Mouse (Mus musculus) ES-E14 (cell line): ENCODE results near the gene Tacc2. TPM values are rescaled to one million over a fixed set of nuclear protein-coding genes. Genes with fewer than 3 reads are reported as not detected.

Experiments
- DNase-seq: peaks from one replicate; pipeline ENCODE4 v3.0.0-alpha.2; 2013; ENCODE audit warnings: low read depth, low spot score
- H3K27ac ChIP-seq: 2 replicates; pipeline ENCODE4 v1.5.1; 2012; ENCODE audit warnings: low read depth, mild to moderate bottlenecking, low read length, moderate library complexity, mixed read lengths; ENCODE audit not compliant: poor library complexity, insufficient read depth, severe bottlenecking
- H3K36me3 ChIP-seq: 2 replicates; pipeline ENCODE4 v1.6.1; 2012; ENCODE audit warnings: mild to moderate bottlenecking, low read length, moderate library complexity, mixed read lengths; ENCODE audit not compliant: control insufficient read depth, poor library complexity, insufficient read depth, severe bottlenecking
- H3K4me1 ChIP-seq, 2 experiments: fragments of 150-350 bp in 1 of 2; sonication (generic) in 1 of 2; 2 replicates each; pipeline ENCODE4 v1.6.1; 2012; ENCODE audit warnings: low read length in 2 of 2, mild to moderate bottlenecking in 1 of 2, mixed read lengths in 1 of 2; ENCODE audit not compliant: control insufficient read depth in 2 of 2, insufficient read depth in 2 of 2, poor library complexity in 1 of 2
- H3K4me3 ChIP-seq, 2 experiments: fragments of 150-350 bp in 1 of 2; sonication (generic) in 1 of 2; 2 replicates each; pipeline ENCODE4 v1.5.1; 2012; ENCODE audit warnings: low read length in 2 of 2, low read depth in 1 of 2, mild to moderate bottlenecking in 1 of 2, mixed read lengths in 1 of 2; ENCODE audit not compliant: insufficient read depth in 1 of 2, poor library complexity in 1 of 2, severe bottlenecking in 1 of 2
- H3K9ac ChIP-seq: 2 replicates; pipeline ENCODE4 v1.6.1; 2012; ENCODE audit warnings: low read depth, mild to moderate bottlenecking, low read length, mixed read lengths; ENCODE audit not compliant: poor library complexity, insufficient read depth, severe bottlenecking
- H3K9me3 ChIP-seq: fragments of 150-350 bp; sonication (generic); 2 replicates; pipeline ENCODE4 v1.6.1; 2012; ENCODE audit warnings: low read depth, mild to moderate bottlenecking, low read length; ENCODE audit not compliant: control insufficient read depth, insufficient read depth
- CHD2 ChIP-seq: IDR thresholded peaks from 2 replicates; pipeline ENCODE4 v1.6.1; 2014; ENCODE audit warnings: mild to moderate bottlenecking, low read depth, low read length, inconsistent platforms
- HCFC1 ChIP-seq: IDR thresholded peaks from 2 replicates; pipeline ENCODE4 v1.6.1; 2012; ENCODE audit warnings: low read length, inconsistent platforms, borderline replicate concordance; ENCODE audit not compliant: insufficient read depth
- MAFK ChIP-seq: IDR thresholded peaks from 2 replicates; pipeline ENCODE4 v1.6.1; 2014; ENCODE audit warnings: mild to moderate bottlenecking, low read depth, low read length, inconsistent platforms; ENCODE audit not compliant: insufficient read depth
- ZC3H11A ChIP-seq: IDR thresholded peaks from 2 replicates; pipeline ENCODE4 v1.6.1; 2012; ENCODE audit warnings: low read depth, mild to moderate bottlenecking, inconsistent platforms, low read length, borderline replicate concordance
- ZNF384 ChIP-seq: IDR thresholded peaks from 2 replicates; pipeline ENCODE4 v1.6.1; 2012; ENCODE audit warnings: low read depth, low read length, inconsistent platforms
- in situ Hi-C, 2 experiments: fragments of 600-800 bp; cut with MboI; formaldehyde crosslinking; loops; one replicate each; pipeline ENCODE4 v1.15.1; 2025; ENCODE audit warnings: low sequenced_read_pairs in 2 of 2, inconsistent platforms in 1 of 2; ENCODE audit not compliant: unreplicated experiment in 2 of 2
- total RNA-seq: library from RNA; depleted of rRNA; stranded (reverse); fragments of 300-350 nt; gene quantifications from 2 replicates; pipeline ENCODE4 v1.2.3, GENCODE M21; 2012

Tacc2 gene
- total RNA-seq, 1 experiment = 23.2 TPM

DNA sequence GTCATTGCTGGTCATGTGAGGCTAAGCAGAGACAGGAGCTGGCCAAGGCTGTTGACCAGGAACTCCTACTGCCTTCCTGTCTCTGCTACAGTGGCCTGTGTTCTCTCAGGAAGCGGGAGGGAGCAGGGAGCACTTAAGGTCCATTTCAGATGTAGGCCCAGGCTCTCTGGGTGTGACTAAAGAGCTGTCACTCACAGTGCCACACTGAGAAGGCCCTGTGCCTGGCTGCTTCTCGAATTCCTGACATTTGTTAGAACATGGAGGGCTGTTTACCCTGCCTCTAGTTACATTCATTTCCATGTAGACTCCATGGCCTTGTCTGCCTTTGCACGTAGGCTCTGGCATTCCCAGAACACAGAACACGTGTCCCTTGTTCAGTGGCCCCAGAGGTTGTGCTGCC lies 93.1 kb downstream of the Tacc2 start:
- Histone ChIP-seq H3K27ac (no peak overlapping the region), H3K4me3 (no peak overlapping the region), H3K9me3 (no peaks in the 10 kb centered on the region), H3K4me1 (peaks cover 6 to 12% of the 10 kb centered on the region in 2 experiments; a peak in 2 of 4 replicates), H3K36me3 (peaks cover 10% of the 10 kb centered on the region; the same call in 1 of the 2 replicates), H3K9ac (no peak overlapping the region)
- DNase-seq = no peak
- in situ Hi-C loops = no loop called here
- TF ChIP-seq MAFK (no peak), ZNF384 (no peak), HCFC1 (no peak), CHD2 (no peak), ZC3H11A (no peak)

DNA sequence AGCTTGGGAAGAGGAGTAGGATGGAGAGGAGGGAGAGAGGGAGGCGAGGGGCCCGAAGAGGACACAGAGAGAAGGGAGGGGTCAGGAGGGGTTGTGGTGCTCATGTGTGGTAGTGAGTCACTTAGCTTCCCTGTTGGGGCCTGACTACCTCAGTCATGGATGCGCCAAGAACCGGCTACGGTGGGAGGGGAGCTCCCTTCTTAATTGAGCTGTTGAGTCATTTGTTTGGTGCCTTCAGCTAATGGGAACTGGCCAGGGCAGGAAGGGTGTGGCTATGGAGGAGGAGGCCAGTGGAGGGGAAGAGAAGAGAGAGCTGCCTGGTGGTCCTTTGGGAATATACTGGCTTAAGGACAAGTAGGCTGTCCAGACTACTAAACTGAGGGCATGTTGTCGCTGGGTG lies 94.1 kb downstream of the Tacc2 start:
- no peak for DNase-seq
- Histone ChIP-seq H3K27ac (no peak overlapping the region; the same call in 1 of the 2 replicates), H3K36me3 (peaks cover 9% of the 10 kb centered on the region; the same call in 1 of the 2 replicates), H3K4me1 (peaks cover 6 to 12% of the 10 kb centered on the region in 2 experiments; a peak in 2 of 4 replicates), H3K9ac (no peak overlapping the region), H3K4me3 (no peak overlapping the region), H3K9me3 (no peaks in the 10 kb centered on the region)
- TF ChIP-seq MAFK (no peak), ZNF384 (no peak), ZC3H11A (no peak), HCFC1 (no peak), CHD2 (no peak)
- in situ Hi-C loops = no loop called here

DNA sequence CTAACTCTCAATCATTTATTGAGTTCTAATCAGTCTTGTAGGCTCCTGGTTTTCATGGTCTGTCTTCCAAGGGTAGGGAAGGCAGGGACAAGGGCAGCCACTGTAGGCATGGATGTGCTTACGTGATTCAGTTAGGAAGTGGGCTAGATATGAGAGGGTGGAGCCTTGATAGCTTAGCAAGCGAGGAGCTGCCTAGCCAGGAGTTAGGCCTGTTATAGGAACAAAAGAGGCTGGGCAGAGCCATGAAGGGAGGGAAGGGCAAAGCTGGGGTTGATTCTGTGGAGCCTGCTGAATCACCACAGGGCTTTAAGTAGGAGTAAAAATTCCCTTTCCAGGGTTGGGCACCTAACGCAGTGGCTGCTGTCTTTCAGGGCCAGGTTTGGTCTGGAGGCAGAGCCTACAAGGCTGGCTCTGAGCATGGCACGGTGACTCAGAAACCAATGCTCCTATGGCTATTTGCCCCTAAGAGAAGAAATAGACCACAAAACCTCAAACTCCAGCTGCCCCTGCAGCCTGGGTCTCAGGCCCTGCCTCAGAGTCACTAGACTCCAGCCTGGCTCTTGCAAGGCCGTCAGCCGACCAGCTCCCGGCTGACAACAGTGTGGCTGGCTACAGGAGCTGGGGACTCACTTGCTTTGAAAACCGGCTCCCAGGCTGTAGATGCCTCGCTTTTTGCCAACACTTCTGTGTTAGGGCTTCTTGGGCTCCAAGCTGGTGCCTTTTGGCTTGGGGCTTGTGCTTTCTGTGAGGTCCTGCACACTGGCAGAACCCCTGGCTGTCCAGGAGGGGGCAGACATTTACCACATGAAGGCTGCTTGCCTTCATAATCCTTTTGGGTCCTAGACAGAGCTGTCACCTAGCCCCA lies 96.2 kb downstream of the Tacc2 start:
- no peaks in the 10 kb centered on the region for H3K9me3 ChIP-seq
- DNase-seq = no peak
- no peak overlapping the region for H3K9ac ChIP-seq
- in situ Hi-C loops = no loop called here
- no peak overlapping the region for H3K4me3 ChIP-seq
- H3K27ac ChIP-seq = no peak overlapping the region
- no peak for TF ChIP-seq MAFK
- TF ChIP-seq ZNF384 = no peak
- TF ChIP-seq HCFC1 = 0 out of 2 replicates have a peak, but pooled peaks have one; percentile 26
- no peak for TF ChIP-seq CHD2
- TF ChIP-seq ZC3H11A = peak; percentile 51; the same call in 1 of the 2 replicates
- H3K4me1 ChIP-seq = peaks cover 6 to 12% of the 10 kb centered on the region in 2 experiments; a peak in 2 of 4 replicates
- peaks cover 15% of the 10 kb centered on the region; the same call in 1 of the 2 replicates for H3K36me3 ChIP-seq

DNA sequence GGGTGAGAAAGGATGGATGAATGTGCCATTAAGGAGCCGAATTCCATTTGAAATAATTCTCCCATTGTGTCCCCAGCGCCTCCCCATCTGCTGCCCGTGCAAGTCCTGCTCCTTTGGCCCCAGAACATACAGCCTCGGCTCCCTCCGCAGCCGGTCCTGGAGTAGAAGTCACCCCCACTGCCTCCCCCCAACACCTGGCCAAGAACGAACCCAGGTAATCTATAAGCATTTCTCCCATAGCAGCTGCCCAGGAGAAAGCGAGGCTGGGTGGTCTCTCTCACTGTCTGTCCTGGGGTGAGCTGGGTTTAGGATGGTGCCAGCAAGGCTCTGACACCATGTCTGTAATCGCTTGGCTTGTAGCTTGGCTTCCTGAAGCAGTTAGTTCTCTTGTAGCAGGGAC lies 97.3 kb downstream of the Tacc2 start:
- H3K9ac ChIP-seq = no peak overlapping the region
- H3K36me3 ChIP-seq = peaks cover 15% of the 10 kb centered on the region; the same call in 1 of the 2 replicates
- H3K4me1 ChIP-seq = peaks cover 6 to 12% of the 10 kb centered on the region in 2 experiments; a peak in 2 of 4 replicates
- no peak overlapping the region for H3K27ac ChIP-seq
- no peak for DNase-seq
- TF ChIP-seq MAFK (no peak), ZNF384 (no peak), ZC3H11A (no peak), CHD2 (no peak), HCFC1 (no peak)
- no peaks in the 10 kb centered on the region for H3K9me3 ChIP-seq
- no peak overlapping the region for H3K4me3 ChIP-seq
- in situ Hi-C loops = no loop called here
